Mouse (Mus musculus) limb, embryonic 13.5 days (tissue): ENCODE measurements at regions not wholly inside any gene's neighbourhood (a gene's known extent, or its start where the extent isn't known, plus 50 kb on each side); places are given as distances from the start of the nearest gene placed in this dataset.

ENCODE experiments used
- ATAC-seq: fragments of 200-750 bp; cut with Nextera tagmentation; 2 replicates; pipeline ENCODE4 v1.8.0; 2017; ENCODE audit warnings: low read depth, moderate number of reproducible peaks, moderate TSS enrichment; ENCODE audit not compliant: low FRiP score
- H3K27ac ChIP-seq: fragments of 300-500 bp; sonication (generic); 2 replicates; pipeline ENCODE4 v1.5.1; 2015; ENCODE audit warnings: inconsistent platforms, mild to moderate bottlenecking, moderate library complexity
- H3K27me3 ChIP-seq: fragments of 300-500 bp; sonication (generic); 2 replicates; pipeline ENCODE4 v1.6.1; 2015; ENCODE audit warnings: mild to moderate bottlenecking, inconsistent platforms
- H3K36me3 ChIP-seq: fragments of 300-500 bp; sonication (generic); 2 replicates; pipeline ENCODE4 v1.6.1; 2015; ENCODE audit warnings: inconsistent platforms, mild to moderate bottlenecking, moderate library complexity
- H3K4me1 ChIP-seq: fragments of 300-500 bp; sonication (generic); 2 replicates; pipeline ENCODE4 v1.6.1; 2015; ENCODE audit warnings: inconsistent platforms
- H3K4me2 ChIP-seq: fragments of 300-500 bp; sonication (generic); replicated peaks from 2 replicates; pipeline ENCODE4 v1.6.1; 2015; ENCODE audit warnings: inconsistent platforms, mild to moderate bottlenecking, moderate library complexity
- H3K4me3 ChIP-seq: fragments of 300-500 bp; sonication (generic); 2 replicates; pipeline ENCODE4 v1.5.1; 2015; ENCODE audit warnings: moderate library complexity, mild to moderate bottlenecking, inconsistent platforms
- H3K9ac ChIP-seq: fragments of 300-500 bp; sonication (generic); 2 replicates; pipeline ENCODE4 v1.6.1; 2015; ENCODE audit warnings: mild to moderate bottlenecking, inconsistent platforms
- H3K9me3 ChIP-seq: fragments of 300-500 bp; sonication (generic); 2 replicates; pipeline ENCODE4 v1.6.1; 2016; ENCODE audit warnings: inconsistent platforms
- WGBS: fragments of 180-500 bp; shearing (Covaris S2); methylation state at CpG from one replicate; pipeline ENCODE4 v1.1.7; 2015; 5-methylcytosine and 5-hydroxymethylcytosine counted together

GRCm38 (mm10) chr3:155246628-155247027, 153.4 kb downstream of the Lrriq3 start:
- Histone ChIP-seq H3K4me3 (no peak overlapping the region), H3K27ac (no peak overlapping the region), H3K4me1 (no peaks in the 10 kb centered on the region), H3K9ac (no peak overlapping the region), H3K27me3 (no peaks in the 10 kb centered on the region), H3K36me3 (no peaks in the 10 kb centered on the region), H3K9me3 (no peaks in the 10 kb centered on the region), H3K4me2 (no peak overlapping the region)
- WGBS: 73% methylated on average over 1 of the region's 1 CpGs
- ATAC-seq: no peak

GRCm38 (mm10) chr3:155247124-155247523, 153.9 kb downstream of the Lrriq3 start:
- WGBS: 78% methylated on average over 2 of the region's 2 CpGs
- no peak for ATAC-seq
- no peaks in the 10 kb centered on the region for H3K4me1 ChIP-seq

GRCm38 (mm10) chr3:155247929-155248328, 154.7 kb downstream of the Lrriq3 start:
- WGBS: 86% methylated on average over 1 of the region's 1 CpGs
- Histone ChIP-seq H3K9me3 (no peaks in the 10 kb centered on the region), H3K27ac (no peak overlapping the region), H3K27me3 (no peaks in the 10 kb centered on the region), H3K4me1 (no peaks in the 10 kb centered on the region), H3K36me3 (no peaks in the 10 kb centered on the region), H3K4me3 (no peak overlapping the region), H3K4me2 (no peak overlapping the region), H3K9ac (no peak overlapping the region)
- ATAC-seq: no peak

More at GRCm38 (mm10) chr3:155247124-155247523, 153.9 kb downstream of the Lrriq3 start:
- no peak overlapping the region for H3K27ac ChIP-seq
- no peak overlapping the region for H3K4me2 ChIP-seq
- no peaks in the 10 kb centered on the region for H3K36me3 ChIP-seq
- no peak overlapping the region for H3K9ac ChIP-seq
- no peaks in the 10 kb centered on the region for H3K9me3 ChIP-seq
- H3K4me3 ChIP-seq: no peak overlapping the region
- no peaks in the 10 kb centered on the region for H3K27me3 ChIP-seq

- no peak overlapping the region for H3K4me2 ChIP-seq
- H3K9ac ChIP-seq: no peak overlapping the region
- no peaks in the 10 kb centered on the region for H3K27me3 ChIP-seq
- no peaks in the 10 kb centered on the region for H3K9me3 ChIP-seq
- H3K4me3 ChIP-seq: no peak overlapping the region
- H3K4me1 ChIP-seq: no peaks in the 10 kb centered on the region
- no peak overlapping the region for H3K27ac ChIP-seq
- no peak for ATAC-seq
- WGBS: 86% methylated on average over 2 of the region's 2 CpGs
- no peaks in the 10 kb centered on the region for H3K36me3 ChIP-seq
Measured at GRCm38 (mm10) chr3:155250904-155251303, 157.7 kb downstream of the Lrriq3 start.

- Histone ChIP-seq H3K4me1 (no peaks in the 10 kb centered on the region), H3K9me3 (no peaks in the 10 kb centered on the region), H3K9ac (no peak overlapping the region), H3K4me3 (no peak overlapping the region), H3K27me3 (no peaks in the 10 kb centered on the region), H3K27ac (no peak overlapping the region), H3K36me3 (no peaks in the 10 kb centered on the region), H3K4me2 (no peak overlapping the region)
- ATAC-seq: no peak
- WGBS: 69% methylated on average over 3 of the region's 3 CpGs
Measured at GRCm38 (mm10) chr3:155298206-155298605, 205.0 kb downstream of the Lrriq3 start.

GRCm38 (mm10) chr3:155298724-155299123, 205.5 kb downstream of the Lrriq3 start:
- Histone ChIP-seq H3K27ac (no peak overlapping the region), H3K9ac (no peak overlapping the region), H3K4me3 (no peak overlapping the region), H3K4me2 (no peak overlapping the region), H3K36me3 (no peaks in the 10 kb centered on the region), H3K9me3 (no peaks in the 10 kb centered on the region), H3K4me1 (no peaks in the 10 kb centered on the region), H3K27me3 (no peaks in the 10 kb centered on the region)
- no peak for ATAC-seq

GRCm38 (mm10) chr3:155322322-155322721, 229.1 kb downstream of the Lrriq3 start:
- H3K36me3 ChIP-seq: no peaks in the 10 kb centered on the region
- H3K4me3 ChIP-seq: no peak overlapping the region
- no peak overlapping the region for H3K9ac ChIP-seq
- no peak for ATAC-seq
- H3K4me1 ChIP-seq: no peaks in the 10 kb centered on the region
- no peaks in the 10 kb centered on the region for H3K27me3 ChIP-seq
- H3K27ac ChIP-seq: no peak overlapping the region
- no peak overlapping the region for H3K4me2 ChIP-seq
- no peaks in the 10 kb centered on the region for H3K9me3 ChIP-seq
- WGBS: 91% methylated on average over 2 of the region's 2 CpGs

GRCm38 (mm10) chr3:155329701-155330100, 236.5 kb downstream of the Lrriq3 start:
- Histone ChIP-seq H3K4me1 (peaks cover 4% of the 10 kb centered on the region; the same call in 1 of the 2 replicates), H3K9me3 (no peaks in the 10 kb centered on the region), H3K36me3 (no peaks in the 10 kb centered on the region), H3K27me3 (no peaks in the 10 kb centered on the region), H3K27ac (no peak overlapping the region), H3K9ac (no peak overlapping the region), H3K4me2 (no peak overlapping the region), H3K4me3 (no peak overlapping the region)
- peak; percentile 57 for ATAC-seq
- 39% methylated on average over 2 of the region's 2 CpGs for WGBS

GRCm38 (mm10) chr3:155349185-155349584, 256.0 kb downstream of the Lrriq3 start:
- Histone ChIP-seq H3K4me2 (no peak overlapping the region), H3K36me3 (no peaks in the 10 kb centered on the region), H3K4me1 (no peaks in the 10 kb centered on the region), H3K4me3 (no peak overlapping the region), H3K9ac (no peak overlapping the region), H3K9me3 (no peaks in the 10 kb centered on the region), H3K27me3 (no peaks in the 10 kb centered on the region), H3K27ac (no peak overlapping the region)
- ATAC-seq: no peak
- WGBS: 43% methylated on average over 1 of the region's 1 CpGs

GRCm38 (mm10) chr3:155351636-155352035, 258.4 kb downstream of the Lrriq3 start:
- WGBS: 70% methylated on average over 2 of the region's 2 CpGs
- no peaks in the 10 kb centered on the region for H3K9me3 ChIP-seq

GRCm38 (mm10) chr3:155352277-155352802, 259.1 kb downstream of the Lrriq3 start:
- no peak overlapping the region for H3K27ac ChIP-seq
- H3K27me3 ChIP-seq: no peaks in the 10 kb centered on the region
- no peak overlapping the region for H3K4me3 ChIP-seq
- peak; percentile 61; the same call in 1 of the 2 replicates for ATAC-seq
- H3K36me3 ChIP-seq: no peaks in the 10 kb centered on the region
- H3K9me3 ChIP-seq: no peaks in the 10 kb centered on the region
- no peaks in the 10 kb centered on the region for H3K4me1 ChIP-seq
- no peak overlapping the region for H3K9ac ChIP-seq
- WGBS: 50% methylated on average over 2 of the region's 2 CpGs
- H3K4me2 ChIP-seq: no peak overlapping the region

More at GRCm38 (mm10) chr3:155351636-155352035, 258.4 kb downstream of the Lrriq3 start:
- H3K4me1 ChIP-seq: no peaks in the 10 kb centered on the region
- H3K27ac ChIP-seq: no peak overlapping the region
- no peak overlapping the region for H3K4me3 ChIP-seq
- H3K4me2 ChIP-seq: no peak overlapping the region
- H3K9ac ChIP-seq: no peak overlapping the region
- H3K27me3 ChIP-seq: no peaks in the 10 kb centered on the region
- no peaks in the 10 kb centered on the region for H3K36me3 ChIP-seq
- no peak for ATAC-seq

- no peak overlapping the region for H3K4me2 ChIP-seq
- peak; percentile 54; the same call in 1 of the 2 replicates for ATAC-seq
- no peaks in the 10 kb centered on the region for H3K9me3 ChIP-seq
- no peaks in the 10 kb centered on the region for H3K36me3 ChIP-seq
- no peak overlapping the region for H3K27ac ChIP-seq
- 32% methylated on average over 1 of the region's 1 CpGs for WGBS
- H3K4me1 ChIP-seq: peaks cover 3% of the 10 kb centered on the region; the same call in 1 of the 2 replicates
- no peaks in the 10 kb centered on the region for H3K27me3 ChIP-seq
- no peak overlapping the region for H3K9ac ChIP-seq
- no peak overlapping the region for H3K4me3 ChIP-seq
Measured at GRCm38 (mm10) chr3:155360399-155360798, 267.2 kb downstream of the Lrriq3 start.

GRCm38 (mm10) chr3:155370716-155371115, 277.5 kb downstream of the Lrriq3 start:
- no peaks in the 10 kb centered on the region for H3K36me3 ChIP-seq
- H3K4me1 ChIP-seq: no peaks in the 10 kb centered on the region
- H3K4me3 ChIP-seq: no peak overlapping the region
- ATAC-seq: no peak
- H3K9ac ChIP-seq: no peak overlapping the region
- H3K27me3 ChIP-seq: no peaks in the 10 kb centered on the region
- H3K4me2 ChIP-seq: no peak overlapping the region
- H3K27ac ChIP-seq: no peak overlapping the region
- no peaks in the 10 kb centered on the region for H3K9me3 ChIP-seq
